Mouse (Mus musculus) CH12.LX (cell line): ENCODE measurements at regions not wholly inside any gene's neighbourhood (a gene's known extent, or its start where the extent isn't known, plus 50 kb on each side); places are given as distances from the start of the nearest gene placed in this dataset.

Source experiments
- DNase-seq: peaks from one replicate; pipeline ENCODE4 v3.0.0-alpha.2; 2013; ENCODE audit errors: extremely low read depth
- H3K27ac ChIP-seq: 2 replicates; pipeline ENCODE4 v1.5.1; 2012; ENCODE audit warnings: low read depth, mild to moderate bottlenecking, control low read depth, moderate library complexity; ENCODE audit not compliant: insufficient read depth
- H3K27me3 ChIP-seq: replicated peaks from 2 replicates; pipeline ENCODE3; 2012; ENCODE audit warnings: inconsistent platforms
- H3K36me3 ChIP-seq, 2 experiments: replicated peaks in 1 of 2; 2 replicates each; pipeline versions ENCODE3 to v1.6.1; 2012; ENCODE audit warnings: inconsistent platforms in 1 of 2, low read length in 1 of 2, mild to moderate bottlenecking in 1 of 2, mixed read lengths in 1 of 2, moderate library complexity in 1 of 2; ENCODE audit not compliant: control insufficient read depth in 1 of 2, insufficient read depth in 1 of 2
- H3K4me1 ChIP-seq, 2 experiments: 2 replicates each; pipeline ENCODE4 v1.6.1; 2012; ENCODE audit warnings: inconsistent platforms in 1 of 2, moderate library complexity in 1 of 2; ENCODE audit not compliant: insufficient read depth in 2 of 2, control insufficient read depth in 1 of 2
- H3K4me2 ChIP-seq: 2 replicates; pipeline ENCODE4 v1.6.1; 2012; ENCODE audit warnings: low read depth, mild to moderate bottlenecking, control low read depth; ENCODE audit not compliant: poor library complexity, insufficient read depth, severe bottlenecking
- H3K4me3 ChIP-seq, 3 experiments: fragments of 150-350 bp in 1 of 3; sonication (generic) in 1 of 3; replicated peaks in 1 of 3; 2 replicates each; pipeline versions ENCODE3 to v1.5.1; 2011 to 2012; ENCODE audit warnings: low read depth in 2 of 3, low read length in 2 of 3, mild to moderate bottlenecking in 2 of 3, moderate library complexity in 2 of 3, control low read depth in 1 of 3, improper control_type of control experiment in 1 of 3, inconsistent platforms in 1 of 3, mixed read lengths in 1 of 3; ENCODE audit not compliant: poor library complexity in 1 of 3
- H3K79me2 ChIP-seq: replicated peaks from 2 replicates; pipeline ENCODE4 v1.6.1; 2012; ENCODE audit warnings: mild to moderate bottlenecking, moderate library complexity; ENCODE audit not compliant: control insufficient read depth, poor library complexity, insufficient read depth, severe bottlenecking; ENCODE audit errors: extremely low read depth
- H3K9ac ChIP-seq: 2 replicates; pipeline ENCODE4 v1.6.1; 2012; ENCODE audit warnings: low read depth, mild to moderate bottlenecking, control low read depth, moderate library complexity; ENCODE audit not compliant: insufficient read depth
- H3K9me3 ChIP-seq: replicated peaks from 2 replicates; pipeline ENCODE3; 2012; ENCODE audit warnings: low read length, inconsistent platforms, mixed read lengths
- CTCF ChIP-seq, 2 experiments: IDR thresholded peaks in 1 of 2; conservative IDR thresholded peaks in 1 of 2; 2 replicates each; pipeline ENCODE4 v1.5.1; 2011 to 2012; ENCODE audit warnings: low read depth in 2 of 2, low read length in 2 of 2, improper control_type of control experiment in 1 of 2, inconsistent platforms in 1 of 2, mild to moderate bottlenecking in 1 of 2, moderate library complexity in 1 of 2
- ELF1 ChIP-seq: IDR thresholded peaks from 2 replicates; pipeline ENCODE4 v1.6.1; 2014; ENCODE audit warnings: low read depth, mild to moderate bottlenecking, inconsistent platforms, low read length, improper control_type of control experiment
- EP300 ChIP-seq: IDR thresholded peaks from 2 replicates; pipeline ENCODE4 v1.6.1; 2011; ENCODE audit warnings: low read length, improper control_type of control experiment
- GABPA ChIP-seq: IDR thresholded peaks from 2 replicates; pipeline ENCODE4 v1.6.1; 2012; ENCODE audit warnings: low read depth, low read length, improper control_type of control experiment, inconsistent platforms; ENCODE audit not compliant: insufficient replicate concordance
- HCFC1 ChIP-seq: IDR thresholded peaks from 2 replicates; pipeline ENCODE4 v1.6.1; 2012; ENCODE audit warnings: low read depth, mild to moderate bottlenecking, inconsistent platforms, low read length, improper control_type of control experiment
- JUN ChIP-seq: IDR thresholded peaks from 2 replicates; pipeline ENCODE4 v1.6.1; 2011; ENCODE audit warnings: low read depth, mild to moderate bottlenecking, low read length, improper control_type of control experiment, moderate library complexity; ENCODE audit not compliant: insufficient read depth
- MAFK ChIP-seq: IDR thresholded peaks from 2 replicates; pipeline ENCODE4 v1.6.1; 2011; ENCODE audit warnings: low read length, improper control_type of control experiment; ENCODE audit not compliant: insufficient replicate concordance
- MAX ChIP-seq: IDR thresholded peaks from 2 replicates; pipeline ENCODE4 v1.6.1; 2011; ENCODE audit warnings: low read length, improper control_type of control experiment
- MEF2A ChIP-seq: IDR thresholded peaks from 2 replicates; pipeline ENCODE4 v1.6.1; 2014; ENCODE audit warnings: low read depth, mild to moderate bottlenecking, inconsistent platforms, low read length, improper control_type of control experiment, borderline replicate concordance
- MXI1 ChIP-seq: IDR thresholded peaks from 2 replicates; pipeline ENCODE4 v1.6.1; 2011; ENCODE audit warnings: mild to moderate bottlenecking, low read depth, low read length, improper control_type of control experiment
- MYC ChIP-seq: IDR thresholded peaks from 2 replicates; pipeline ENCODE4 v1.6.1; 2011; ENCODE audit warnings: low read depth, mild to moderate bottlenecking, improper control_type of control experiment, low read length
- PAX5 ChIP-seq: IDR thresholded peaks from 2 replicates; pipeline ENCODE4 v1.6.1; 2012; ENCODE audit warnings: low read length, inconsistent platforms, mixed read lengths
- RCOR1 ChIP-seq: conservative IDR thresholded peaks from 2 replicates; pipeline ENCODE4 v1.6.1; 2012; ENCODE audit warnings: low read depth, mild to moderate bottlenecking, inconsistent platforms, low read length, improper control_type of control experiment
- SIN3A ChIP-seq: IDR thresholded peaks from 2 replicates; pipeline ENCODE4 v1.6.1; 2012; ENCODE audit warnings: low read length, improper control_type of control experiment, inconsistent platforms
- SMC3 ChIP-seq: IDR thresholded peaks from 2 replicates; pipeline ENCODE4 v1.6.1; 2011; ENCODE audit warnings: low read depth, low read length, improper control_type of control experiment
- TBP ChIP-seq: conservative IDR thresholded peaks from 2 replicates; pipeline ENCODE4 v1.6.1; 2011; ENCODE audit warnings: low read depth, low read length, improper control_type of control experiment
- TCF12 ChIP-seq: IDR thresholded peaks from 2 replicates; pipeline ENCODE4 v1.6.1; 2014; ENCODE audit warnings: low read depth, mild to moderate bottlenecking, inconsistent platforms, low read length, improper control_type of control experiment
- USF1 ChIP-seq: IDR thresholded peaks from 2 replicates; pipeline ENCODE4 v1.6.1; 2014; ENCODE audit warnings: low read depth, mild to moderate bottlenecking, inconsistent platforms, low read length, improper control_type of control experiment
- USF2 ChIP-seq: conservative IDR thresholded peaks from 2 replicates; pipeline ENCODE4 v1.6.1; 2011; ENCODE audit warnings: low read depth, low read length, improper control_type of control experiment
- ZMIZ1 ChIP-seq: IDR thresholded peaks from 2 replicates; pipeline ENCODE4 v1.6.1; 2012; ENCODE audit warnings: low read depth, mild to moderate bottlenecking, inconsistent platforms, low read length, improper control_type of control experiment
- dilution Hi-C: fragments of 300-500 bp; cut with MboI; formaldehyde crosslinking; loops from 2 replicates; pipeline ENCODE4 v1.14.3; 2020; ENCODE audit warnings: low sequenced_read_pairs; ENCODE audit not compliant: extremely low pct_unique_long_range_greater_than_20kb, extremely low pct_ligation_motif_present
- in situ Hi-C: fragments of 300-500 bp; cut with MboI; formaldehyde crosslinking; loops from 3 replicates; pipeline ENCODE4 v1.14.3; 2019; ENCODE audit warnings: low sequenced_read_pairs, low pct_ligation_motif_present, low pct_unique_long_range_greater_than_20kb, mixed read lengths

DNA sequence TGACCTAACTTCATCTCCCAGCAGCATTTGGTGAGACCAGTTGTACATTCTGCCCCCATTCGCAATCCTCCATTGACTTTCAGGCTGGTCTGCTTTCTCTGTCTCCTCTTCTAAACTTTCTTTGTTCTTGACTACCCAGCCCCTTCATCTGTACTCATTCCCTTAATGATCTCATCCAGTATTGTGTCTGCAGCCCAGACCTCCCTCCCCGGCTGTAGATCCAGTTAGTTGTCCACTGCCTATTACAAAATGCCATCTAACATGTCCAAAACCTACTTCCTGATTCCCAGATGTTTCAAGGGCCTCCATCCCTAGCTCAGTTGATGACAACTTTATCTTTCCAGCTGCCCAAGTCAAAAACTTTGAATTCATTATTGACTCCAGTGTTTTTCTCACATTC is 357.8 kb upstream of the Gm6657 start:
- H3K4me3 ChIP-seq: no peak overlapping the region
- no peak overlapping the region for H3K9ac ChIP-seq
- no peaks in the 10 kb centered on the region for H3K27me3 ChIP-seq
- no peaks in the 10 kb centered on the region for H3K79me2 ChIP-seq
- TF ChIP-seq MEF2A (no peak), CTCF (conservative IDR thresholded peaks at IDR 0.05 in 1 of 2, IDR thresholded peaks at IDR 0.05 in 1 of 2; ENCODE audit: low read depth in 2 of 2, low read length in 2 of 2) (no peak), ZMIZ1 (no peak), MXI1 (no peak), RCOR1 (no peak), SMC3 (no peak), ELF1 (no peak), PAX5 (no peak), TBP (no peak), USF1 (no peak), MAFK (no peak), MAX (no peak), TCF12 (no peak), JUN (no peak), GABPA (no peak)
- no peaks in the 10 kb centered on the region for H3K36me3 ChIP-seq
- no peaks in the 10 kb centered on the region for H3K9me3 ChIP-seq
- DNase-seq: no peak
- no peaks in the 10 kb centered on the region for H3K4me1 ChIP-seq
- H3K4me2 ChIP-seq: no peak overlapping the region
- in situ Hi-C loops (no loop called here), dilution Hi-C loops (no loop called here)
- H3K27ac ChIP-seq: no peak overlapping the region

DNA sequence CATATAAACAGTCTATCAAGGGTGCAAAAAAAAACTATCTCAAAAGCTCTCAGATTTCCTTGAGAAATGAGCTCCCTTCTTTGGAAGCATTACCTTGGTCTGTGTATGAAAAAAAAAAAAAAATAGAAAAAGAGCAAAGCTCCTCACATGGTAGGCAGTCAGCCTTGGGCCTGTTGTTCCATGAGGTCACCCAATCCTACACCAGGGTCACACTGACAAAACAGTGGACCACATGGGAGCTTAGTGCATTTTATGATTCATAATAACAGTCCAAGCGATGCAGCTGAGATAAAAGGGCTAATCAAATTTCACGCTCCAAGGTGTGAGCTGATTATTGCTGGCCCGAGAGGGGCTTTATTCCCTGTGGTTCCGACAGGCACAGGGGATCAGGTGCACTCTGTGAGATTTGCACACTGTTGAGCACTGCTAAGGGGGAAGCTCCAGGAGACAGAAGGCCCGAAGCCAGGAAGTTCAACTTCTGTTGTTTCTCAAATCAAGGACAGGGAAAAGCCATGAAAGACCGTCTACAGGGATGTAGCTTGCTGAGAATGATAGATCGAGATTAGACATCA is 352.1 kb upstream of the Gm6657 start:
- dilution Hi-C loops (no loop called here), in situ Hi-C loops (no loop called here)
- H3K4me3 ChIP-seq: no peak overlapping the region
- DNase-seq: no peak
- no peaks in the 10 kb centered on the region for H3K9me3 ChIP-seq
- no peaks in the 10 kb centered on the region for H3K36me3 ChIP-seq
- no peaks in the 10 kb centered on the region for H3K79me2 ChIP-seq
- H3K9ac ChIP-seq: no peak overlapping the region
- no peaks in the 10 kb centered on the region for H3K27me3 ChIP-seq
- no peak overlapping the region for H3K27ac ChIP-seq
- no peak overlapping the region for H3K4me2 ChIP-seq
- H3K4me1 ChIP-seq: no peaks in the 10 kb centered on the region
- TF ChIP-seq USF2: no peak
- TF ChIP-seq SIN3A: no peak
- no peak for TF ChIP-seq EP300
- TF ChIP-seq RCOR1: no peak
- no peak for TF ChIP-seq HCFC1
- TF ChIP-seq MYC: no peak
